Comparison of ENCODE assay signal across 9 mouse cellular contexts in genomic region chr5:127633188-127633587, GRCm38 (mm10). TPM values are rescaled to one million over a fixed set of nuclear protein-coding genes. Genes with fewer than 3 reads are reported as not detected.
A peak's percentile ranks its signal among the peaks of the same experiment; 100 is the strongest.
DNase-seq lines count a peak whose midpoint lies in the region; ATAC-seq lines count a peak whose summit lies in the region.
"Had no signal": no experiment of that assay in that cellular context is flagged by ENCODE, and none has a peak within 500 bp of the region (broad histone marks: within the 10 kb centered on the region; RNA-seq: fewer than 3 reads in every experiment).

No protein-coding gene starts in this region.

- H3K4me2 ChIP-seq in liver, embryonic 11.5 days: peak overlapping the region; percentile 71; the same call in 1 of the 2 replicates
- H3K4me2 ChIP-seq in forebrain, embryonic 16.5 days (ENCODE audit: low read length): peak overlapping the region; percentile 83
- peak overlapping the region; percentile 97 for H3K4me2 ChIP-seq in neural tube, embryonic 14.5 days (ENCODE audit: low read depth, low read length)

- H3K36me3 ChIP-seq in liver, embryonic 11.5 days (ENCODE audit: control insufficient read depth, insufficient read depth, low read length): no peaks in the 10 kb centered on the region
- no peaks in the 10 kb centered on the region for H3K36me3 ChIP-seq in forebrain, embryonic 16.5 days (ENCODE audit: control insufficient read depth, insufficient read depth)
- no peaks in the 10 kb centered on the region for H3K36me3 ChIP-seq in neural tube, embryonic 14.5 days (ENCODE audit: control insufficient read depth, insufficient read depth, low read length)

- H3K4me3 ChIP-seq in liver, embryonic 11.5 days (ENCODE audit: low read depth, low read length): no peak overlapping the region
- H3K4me3 ChIP-seq in forebrain, embryonic 16.5 days (replicated peaks; ENCODE audit: low read length): peak overlapping the region; percentile 69
- H3K4me3 ChIP-seq in neural tube, embryonic 14.5 days (ENCODE audit: low read depth, low read length): peak overlapping the region; percentile 57

- no peaks in the 10 kb centered on the region for H3K9me3 ChIP-seq in liver, embryonic 11.5 days (ENCODE audit: control insufficient read depth, low read length)
- no peaks in the 10 kb centered on the region for H3K9me3 ChIP-seq in forebrain, embryonic 16.5 days (ENCODE audit: control insufficient read depth, low read length)
- H3K9me3 ChIP-seq in neural tube, embryonic 14.5 days (ENCODE audit: control insufficient read depth, low read length): no peaks in the 10 kb centered on the region

- no peak for ATAC-seq in liver, embryonic 11.5 days (replicated peaks; ENCODE audit: low FRiP score)
- ATAC-seq in forebrain, embryonic 16.5 days: no peak
- no peak for ATAC-seq in neural tube, embryonic 14.5 days (ENCODE audit: low read depth)

- H3K4me1 ChIP-seq in liver, embryonic 11.5 days (replicated peaks; ENCODE audit: control insufficient read depth, insufficient read depth, low read length): peaks cover 2% of the 10 kb centered on the region; the same call in 1 of the 2 replicates
- H3K4me1 ChIP-seq in forebrain, embryonic 16.5 days (replicated peaks; ENCODE audit: control insufficient read depth, insufficient read depth, low read length): peaks cover 8% of the 10 kb centered on the region
- no peaks in the 10 kb centered on the region for H3K4me1 ChIP-seq in neural tube, embryonic 14.5 days (ENCODE audit: control insufficient read depth, insufficient read depth, low read length)

- H3K9ac ChIP-seq in liver, embryonic 11.5 days (ENCODE audit: low read depth, low read length): no peak overlapping the region
- H3K9ac ChIP-seq in forebrain, embryonic 16.5 days (replicated peaks; ENCODE audit: low read depth, low read length): no peak overlapping the region; the same call in 1 of the 2 replicates
- no peak overlapping the region for H3K9ac ChIP-seq in neural tube, embryonic 14.5 days (replicated peaks; ENCODE audit: low read depth, low read length)

- DNase-seq in liver, embryonic 11.5 days (ENCODE audit: low spot score): no peak
- no peak for DNase-seq in liver
- peak; percentile 92 for DNase-seq in large intestine, adult 2 months (ENCODE audit: low read depth, low spot score)
- no peak for DNase-seq in gastrocnemius, postnatal 25 days
- DNase-seq in urinary bladder, postnatal 14 days (ENCODE audit: low spot score): no peak
- no peak for DNase-seq in urinary bladder, postnatal 36 days (ENCODE audit: low spot score in 2 of 2)

- H3K27ac ChIP-seq in liver, embryonic 11.5 days (ENCODE audit: low read depth, low read length): no peak overlapping the region
- H3K27ac ChIP-seq in forebrain, embryonic 16.5 days (ENCODE audit: low read length): no peak overlapping the region
- no peak overlapping the region for H3K27ac ChIP-seq in neural tube, embryonic 14.5 days (ENCODE audit: low read depth, low read length)

- 28% methylated on average over 4 of the region's 4 CpGs for WGBS in liver, embryonic 11.5 days
- WGBS in forebrain, embryonic 16.5 days: 35% methylated on average over 4 of the region's 4 CpGs
- WGBS in large intestine, adult 2 months: 8% methylated on average over 4 of the region's 4 CpGs
- WGBS in neural tube, embryonic 14.5 days: 18% methylated on average over 4 of the region's 4 CpGs

- peaks cover 29% of the 10 kb centered on the region for H3K27me3 ChIP-seq in liver, embryonic 11.5 days (replicated peaks; ENCODE audit: control insufficient read depth, insufficient read depth, low read length)
- H3K27me3 ChIP-seq in forebrain, embryonic 16.5 days (replicated peaks; ENCODE audit: control insufficient read depth, insufficient read depth, low read length): no peaks in the 10 kb centered on the region
- H3K27me3 ChIP-seq in neural tube, embryonic 14.5 days (ENCODE audit: control insufficient read depth, insufficient read depth, low read length): no peaks in the 10 kb centered on the region

RNA-seq across cellular contexts. Expression of gene Slc15a4, which starts 0.5 kb away (rescaled TPM):
- polyA plus RNA-seq in liver, embryonic 11.5 days (2014; fragmentation: Nextera tagmentation; extraction: Ambion mirVana): 17.6 and 20.1 TPM in 2 replicates
- 28.2 and 32.2 TPM in 2 replicates for polyA plus RNA-seq in forebrain, embryonic 16.5 days (2015; fragmentation: Nextera tagmentation; extraction: Ambion mirVana)
- polyA plus RNA-seq in large intestine, adult 2 months (2012; rRNA removed): 15.0 and 16.5 TPM in 2 replicates
- polyA plus RNA-seq in neural tube, embryonic 14.5 days (2014; fragmentation: Nextera tagmentation; extraction: Ambion mirVana): 21.0 and 21.3 TPM in 2 replicates
- 10 to 100 TPM in 1 of 2 experiments, 1 to 10 TPM in 1; 9.9 to 16.4 TPM for total RNA-seq in gastrocnemius, postnatal 25 days (2021)

RNA-seq across cellular contexts. Expression of gene Glt1d1, which starts 1.1 kb away (rescaled TPM):
- 0.10 and 0.67 TPM in 2 replicates for polyA plus RNA-seq in liver, embryonic 11.5 days (2014; fragmentation: Nextera tagmentation; extraction: Ambion mirVana)
- polyA plus RNA-seq in forebrain, embryonic 16.5 days (2015; fragmentation: Nextera tagmentation; extraction: Ambion mirVana): 0.98 and 1.1 TPM in 2 replicates
- 1.2 and 1.4 TPM in 2 replicates for polyA plus RNA-seq in large intestine, adult 2 months (2012; rRNA removed)
- 1.4 and 2.8 TPM in 2 replicates for polyA plus RNA-seq in neural tube, embryonic 14.5 days (2014; fragmentation: Nextera tagmentation; extraction: Ambion mirVana)
- total RNA-seq in gastrocnemius, postnatal 25 days (2021): not detected
- total RNA-seq: common myeloid progenitor, adult 5-6 weeks had no signal
